19 mouse cellular contexts compared by ENCODE assay signal in genomic region chr7:133388716-133389115, GRCm38 (mm10).
DNase-seq lines count a peak whose midpoint lies in the region; ATAC-seq and TF ChIP-seq lines count a peak whose summit lies in the region.
"Had no signal": no experiment of that assay in that cellular context is flagged by ENCODE, and none has a peak within 500 bp of the region (broad histone marks: within the 10 kb centered on the region; RNA-seq: fewer than 3 reads in every experiment).

No protein-coding gene starts in this region.

- no peak overlapping the region for H3K9ac ChIP-seq in forebrain, embryonic 13.5 days
- H3K9ac ChIP-seq: heart, embryonic 12.5 days; hindbrain, embryonic 14.5 days; intestine, embryonic 15.5 days; kidney, embryonic 15.5 days had no signal

- no peaks in the 10 kb centered on the region for H3K9me3 ChIP-seq in forebrain, embryonic 13.5 days (replicated peaks)
- H3K9me3 ChIP-seq: embryonic facial prominence, embryonic 10.5 days; heart, embryonic 12.5 days; hindbrain, embryonic 10.5 days; intestine, embryonic 15.5 days; kidney, embryonic 15.5 days had no signal

- ATAC-seq in activated CD4-positive, CD25-positive, alpha-beta regulatory T cell, adult 4 months, result no peak
- no peak for ATAC-seq in forebrain, embryonic 13.5 days
- ATAC-seq: forebrain, embryonic 14.5 days; intestine, embryonic 15.5 days had no signal

- H3K27ac ChIP-seq in cerebellum, adult 2 months (ENCODE audit: insufficient read depth, low read length), result no peak overlapping the region
- H3K27ac ChIP-seq in forebrain, embryonic 13.5 days, result no peak overlapping the region
- H3K27ac ChIP-seq: embryonic facial prominence, embryonic 10.5 days; gastrocnemius, adult 2 months; heart, adult 2 months; hindbrain, embryonic 10.5 days; hindbrain, embryonic 14.5 days; intestine, embryonic 15.5 days; kidney, embryonic 15.5 days had no signal

- no peak overlapping the region for H3K4me2 ChIP-seq in forebrain, embryonic 13.5 days
- H3K4me2 ChIP-seq: heart, embryonic 12.5 days; hindbrain, embryonic 14.5 days; intestine, embryonic 15.5 days; kidney, embryonic 15.5 days had no signal

- WGBS in cerebellum, adult 2 months, result 35% methylated on average over 6 of the region's 6 CpGs
- WGBS in forebrain, embryonic 13.5 days, result 91% methylated on average over 6 of the region's 6 CpGs

- no peaks in the 10 kb centered on the region for H3K36me3 ChIP-seq in forebrain, embryonic 13.5 days (ENCODE audit: poor library complexity, severe bottlenecking)
- H3K36me3 ChIP-seq: embryonic facial prominence, embryonic 10.5 days; heart, embryonic 12.5 days; hindbrain, embryonic 10.5 days; intestine, embryonic 15.5 days; kidney, embryonic 15.5 days had no signal

- TF ChIP-seq POLR2A in cerebellum, adult 2 months (IDR thresholded peaks at IDR 0.05; ENCODE audit: borderline replicate concordance, insufficient read depth, low read length), result no peak

- H3K27me3 ChIP-seq in cerebellum, adult 2 months (ENCODE audit: control insufficient read depth, insufficient read depth, low read length), result no peaks in the 10 kb centered on the region
- peaks cover 6% of the 10 kb centered on the region; the same call in 1 of the 2 replicates for H3K27me3 ChIP-seq in forebrain, embryonic 13.5 days
- H3K27me3 ChIP-seq: intestine, embryonic 15.5 days; kidney, embryonic 15.5 days had no signal

- peak; percentile 4 for DNase-seq in adrenal gland, postnatal 25 days
- DNase-seq in adrenal gland, postnatal 4 days (ENCODE audit: low spot score in 2 of 2), result no peak
- peak; percentile 87 for DNase-seq in brain, adult 2 months (ENCODE audit: low read depth, low spot score)
- DNase-seq in cerebellum, adult 2 months, result peak; percentile 55 to 71
- peak; percentile 21 to 53 for DNase-seq in cerebellum, postnatal 14 days
- no peak for DNase-seq in gastrocnemius, postnatal 25 days
- DNase-seq: gastrocnemius, adult 2 months; gastrocnemius, postnatal 36 days; heart, adult 2 months; kidney, adult 18-20 months had no signal

- peaks cover 9% of the 10 kb centered on the region for H3K4me1 ChIP-seq in cerebellum, adult 2 months (ENCODE audit: control insufficient read depth, insufficient read depth, low read length)
- no peaks in the 10 kb centered on the region for H3K4me1 ChIP-seq in forebrain, embryonic 13.5 days
- H3K4me1 ChIP-seq: embryonic facial prominence, embryonic 10.5 days; heart, embryonic 12.5 days; intestine, embryonic 15.5 days had no signal

- TF ChIP-seq CTCF in cerebellum, adult 2 months (IDR thresholded peaks at IDR 0.05; ENCODE audit: borderline replicate concordance, insufficient read depth, low read depth, low read length), result no peak

- no peak overlapping the region for H3K4me3 ChIP-seq in cerebellum, adult 2 months (replicated peaks; ENCODE audit: insufficient read depth, low read depth, low read length)
- no peak overlapping the region for H3K4me3 ChIP-seq in forebrain, embryonic 13.5 days
- H3K4me3 ChIP-seq: embryonic facial prominence, embryonic 10.5 days; gastrocnemius, adult 2 months; heart, adult 2 months; heart, embryonic 12.5 days; hindbrain, embryonic 10.5 days; intestine, embryonic 15.5 days; kidney, embryonic 15.5 days had no signal

Comparison
In these comparisons a context has a peak if more than half of its experiments do, and no peak if none do; other contexts are left out.
1. DNase-seq: peak in adrenal gland, postnatal 25 days (single experiment), brain, adult 2 months (single experiment), cerebellum, adult 2 months (2 of 2) and cerebellum, postnatal 14 days (2 of 2); none in adrenal gland, postnatal 4 days (0 of 2) and gastrocnemius, postnatal 25 days (single experiment).